Mouse (Mus musculus): ENCODE data around the gene Sncg. TPM values are rescaled to one million over a fixed set of nuclear protein-coding genes. Genes with fewer than 3 reads are reported as not detected.
"Not testable (repeated sequence)": the region's sequence is repeated elsewhere in the genome, so short reads cannot be mapped to it uniquely, and the experiment has no call there.

Sncg gene
- 37.4 and 38.2 TPM in 2 replicates for polyA plus RNA-seq (2015; fragmentation: Nextera tagmentation; extraction: Ambion mirVana)

DNA sequence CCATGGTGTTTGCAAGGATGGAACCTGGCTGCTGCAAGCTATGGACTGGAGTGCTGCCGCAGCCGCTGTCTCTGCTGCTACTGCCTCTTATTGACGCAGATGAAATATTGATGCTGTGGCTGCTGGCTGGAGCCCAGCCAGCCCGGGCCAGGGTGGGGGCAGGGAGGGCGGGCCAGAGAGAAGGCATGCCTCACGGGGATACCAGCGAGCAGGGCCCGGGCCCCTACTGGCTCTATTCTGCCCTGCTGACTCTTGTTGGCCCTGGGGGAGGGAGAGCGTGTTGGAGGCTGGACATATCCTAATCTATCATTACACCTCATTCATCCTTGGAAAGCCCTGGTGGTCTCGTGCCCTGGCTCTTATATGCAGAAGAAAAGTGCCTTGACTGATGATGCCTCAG, at the start of gene Sncg:
TSS of gene Sncg (minus strand) at position 213 of the 400 bp plus-strand sequence.
- H3K36me3 ChIP-seq, result no peaks in the 10 kb centered on the region
- H3K27ac ChIP-seq, result no peak within 1 kb of the TSS
- H3K9me3 ChIP-seq, result no peaks in the 10 kb centered on the region
- peaks cover 20% of the 10 kb centered on the region for H3K4me1 ChIP-seq (replicated peaks)
- H3K4me3 ChIP-seq (replicated peaks), result no peak within 1 kb of the TSS
- no peak within 1 kb of the TSS for H3K9ac ChIP-seq
- no peaks in the 10 kb centered on the region for H3K27me3 ChIP-seq (replicated peaks)
- no peak within 1 kb of the TSS for H3K4me2 ChIP-seq (replicated peaks)
- ATAC-seq, result peak; percentile 39; the same call in 1 of the 2 replicates
- 19% methylated on average over 10 of the region's 10 CpGs for WGBS

DNA sequence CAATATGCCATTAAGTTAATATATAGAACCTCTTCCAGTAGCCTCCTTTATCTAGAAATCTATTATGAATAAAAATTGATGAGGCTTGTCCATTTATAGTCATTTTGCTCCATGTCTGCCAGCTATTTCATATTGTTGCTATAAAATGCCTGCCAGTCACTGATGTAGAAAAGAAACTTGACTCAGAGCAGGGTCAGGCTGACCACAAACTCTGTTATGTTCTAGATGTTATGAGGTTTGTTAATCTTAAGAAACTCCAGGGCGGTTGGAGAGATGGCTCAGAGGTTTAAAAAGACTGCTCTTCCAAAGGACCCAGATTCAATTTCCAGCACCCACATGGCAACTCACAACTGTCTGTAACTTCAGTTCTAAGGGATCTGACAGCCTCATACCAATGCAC, 46.5 kb upstream of the Sncg start:
- no peaks in the 10 kb centered on the region for H3K27me3 ChIP-seq (replicated peaks)
- H3K36me3 ChIP-seq, result peaks cover 14% of the 10 kb centered on the region; the same call in 1 of the 2 replicates
- H3K9ac ChIP-seq, result no peak overlapping the region
- 100% methylated on average over 1 of the region's 1 CpGs for WGBS
- no peak overlapping the region for H3K27ac ChIP-seq
- H3K4me3 ChIP-seq (replicated peaks), result no peak overlapping the region
- no peak for ATAC-seq
- H3K4me2 ChIP-seq (replicated peaks), result no peak overlapping the region
- no peaks in the 10 kb centered on the region for H3K4me1 ChIP-seq (replicated peaks)
- no peaks in the 10 kb centered on the region for H3K9me3 ChIP-seq

DNA sequence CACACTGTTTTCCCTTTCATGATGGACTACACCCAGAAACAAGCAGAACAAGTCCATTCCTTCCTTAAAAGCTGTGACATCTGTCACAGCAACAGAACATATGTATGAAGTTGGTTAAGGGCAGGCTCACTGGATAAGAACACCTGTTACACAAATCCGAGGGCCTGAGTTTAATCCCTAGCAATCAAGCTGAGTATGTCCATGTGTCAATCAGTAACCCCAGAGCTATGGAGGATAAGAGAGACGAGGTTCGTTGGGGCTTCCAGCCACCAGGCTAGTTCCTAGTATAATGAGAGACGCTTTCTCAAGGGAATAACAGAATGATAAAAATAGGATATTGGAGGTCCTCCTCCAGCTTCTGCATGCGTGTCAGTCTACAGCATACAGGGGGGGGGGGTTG, 42.9 kb upstream of the Sncg start:
- H3K27ac ChIP-seq, result no peak overlapping the region
- ATAC-seq, result no peak
- no peak overlapping the region for H3K9ac ChIP-seq
- H3K36me3 ChIP-seq, result peaks cover 17% of the 10 kb centered on the region
- no peaks in the 10 kb centered on the region for H3K27me3 ChIP-seq (replicated peaks)
- H3K4me2 ChIP-seq (replicated peaks), result no peak overlapping the region
- H3K4me1 ChIP-seq (replicated peaks), result no peaks in the 10 kb centered on the region
- H3K9me3 ChIP-seq, result no peaks in the 10 kb centered on the region
- no peak overlapping the region for H3K4me3 ChIP-seq (replicated peaks)
- 85% methylated on average over 5 of the region's 5 CpGs for WGBS

DNA sequence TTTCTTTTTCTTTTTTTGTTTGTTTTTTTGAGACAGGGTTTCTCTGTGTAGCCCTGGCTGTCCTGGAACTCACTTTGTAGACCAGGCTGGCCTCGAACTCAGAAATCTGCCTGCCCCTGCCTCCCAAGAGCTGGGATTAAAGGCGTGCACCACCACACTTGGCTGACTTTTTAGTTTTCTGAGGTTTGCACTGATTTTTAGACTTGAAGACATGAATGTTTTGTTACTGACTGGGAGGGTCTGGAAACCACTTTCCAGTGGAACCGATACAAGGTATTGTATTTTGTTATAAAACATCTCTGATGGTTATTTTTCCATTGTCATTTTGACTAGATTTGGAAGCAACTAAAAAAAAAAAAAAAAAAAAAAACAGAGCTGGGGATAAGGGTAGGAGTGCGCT, 42.4 kb upstream of the Sncg start:
- not testable (repeated sequence) for H3K27me3 ChIP-seq (replicated peaks); H3K4me3 ChIP-seq (replicated peaks); H3K27ac ChIP-seq; H3K4me2 ChIP-seq (replicated peaks); H3K9ac ChIP-seq; H3K4me1 ChIP-seq (replicated peaks); H3K9me3 ChIP-seq; ATAC-seq
- peaks cover 17% of the 10 kb centered on the region for H3K36me3 ChIP-seq
- WGBS, result 96% methylated on average over 4 of the region's 4 CpGs

DNA sequence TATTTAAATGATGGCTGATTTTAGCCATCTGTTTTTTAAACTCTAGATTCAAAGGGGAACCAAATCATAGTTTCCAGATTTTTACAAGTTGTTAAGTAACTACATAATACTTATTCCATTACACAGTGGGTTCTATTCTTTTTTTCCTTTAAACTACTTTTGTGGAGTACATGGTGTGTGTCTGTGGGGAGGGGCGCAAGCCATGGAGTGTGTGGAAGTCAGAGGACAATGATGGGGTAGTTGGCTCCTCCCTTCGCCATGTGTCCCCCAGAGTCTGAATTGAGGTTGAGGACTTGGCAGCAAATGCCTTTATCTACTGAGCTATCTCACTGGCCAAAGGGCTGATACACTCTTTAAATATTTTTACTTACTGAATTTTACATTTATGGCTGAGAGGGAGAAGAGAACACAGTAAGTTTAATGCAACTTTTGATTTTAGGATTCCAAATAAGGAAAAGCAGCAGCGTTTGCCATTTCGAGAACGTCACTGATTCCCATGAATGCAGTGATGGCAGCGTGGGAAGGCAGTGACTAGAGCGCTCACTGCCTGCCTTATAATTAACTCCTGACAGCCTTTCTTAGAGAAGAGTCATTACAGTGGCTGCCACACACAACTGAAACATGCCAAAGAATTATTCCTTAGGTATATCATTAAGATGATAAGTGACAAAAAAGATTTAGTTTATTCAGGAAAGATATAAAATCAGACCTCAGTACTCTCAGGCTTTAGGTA, 37.7 kb upstream of the Sncg start:
- Histone ChIP-seq H3K4me2 (replicated peaks) (no peak overlapping the region), H3K9me3 (no peaks in the 10 kb centered on the region), H3K9ac (no peak overlapping the region), H3K27me3 (replicated peaks) (no peaks in the 10 kb centered on the region), H3K4me3 (replicated peaks) (no peak overlapping the region), H3K27ac (no peak overlapping the region), H3K36me3 (peaks cover 24% of the 10 kb centered on the region), H3K4me1 (replicated peaks) (no peaks in the 10 kb centered on the region)
- no peak for ATAC-seq
- WGBS, result 92% methylated on average over 7 of the region's 7 CpGs

DNA sequence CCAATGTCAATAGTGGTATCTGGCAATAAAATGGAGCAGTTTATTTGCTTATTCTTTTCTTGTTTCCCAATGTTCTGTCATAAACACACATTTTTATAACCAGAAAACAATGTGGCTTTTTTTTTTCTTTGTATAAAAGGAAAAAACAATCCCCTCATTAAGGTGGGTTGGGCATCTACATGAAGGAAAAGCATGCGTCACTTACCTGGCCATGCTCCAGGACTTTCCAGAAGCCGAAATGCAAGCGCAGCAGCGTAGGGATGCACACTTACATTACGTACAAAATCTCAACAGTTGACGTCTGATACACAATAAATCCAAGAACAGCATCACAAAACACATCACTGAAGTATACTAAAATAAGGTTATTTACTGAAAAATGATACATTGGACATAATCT, 36.1 kb upstream of the Sncg start:
- WGBS, result 92% methylated on average over 6 of the region's 6 CpGs
- Histone ChIP-seq H3K4me3 (replicated peaks) (no peak overlapping the region), H3K36me3 (peaks cover 24% of the 10 kb centered on the region), H3K27ac (no peak overlapping the region), H3K9me3 (no peaks in the 10 kb centered on the region), H3K27me3 (replicated peaks) (no peaks in the 10 kb centered on the region), H3K9ac (no peak overlapping the region), H3K4me2 (replicated peaks) (no peak overlapping the region), H3K4me1 (replicated peaks) (no peaks in the 10 kb centered on the region)
- no peak for ATAC-seq

DNA sequence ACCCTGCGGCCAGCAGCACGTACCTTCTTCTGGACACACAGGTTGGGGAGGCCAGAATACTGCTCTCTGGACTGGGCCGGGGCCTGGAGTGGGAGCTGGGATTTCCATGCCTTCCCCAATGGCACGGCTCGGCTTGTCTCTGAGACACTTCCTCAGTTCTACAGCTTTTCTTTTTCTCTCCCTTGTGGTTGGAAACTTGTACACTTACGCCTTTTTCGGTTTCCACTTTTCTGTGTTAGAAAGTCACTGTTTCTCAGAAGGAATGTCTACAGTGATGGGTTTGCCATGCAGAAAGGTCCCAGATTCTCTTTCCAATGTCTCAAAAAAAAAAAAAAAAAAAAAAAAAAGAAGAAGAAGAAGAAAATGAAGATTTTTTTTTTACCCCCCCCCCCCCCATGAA, 28.8 kb upstream of the Sncg start:
- no peaks in the 10 kb centered on the region for H3K9me3 ChIP-seq
- no peaks in the 10 kb centered on the region for H3K4me1 ChIP-seq (replicated peaks)
- peaks cover 18% of the 10 kb centered on the region; the same call in 1 of the 2 replicates for H3K36me3 ChIP-seq

DNA sequence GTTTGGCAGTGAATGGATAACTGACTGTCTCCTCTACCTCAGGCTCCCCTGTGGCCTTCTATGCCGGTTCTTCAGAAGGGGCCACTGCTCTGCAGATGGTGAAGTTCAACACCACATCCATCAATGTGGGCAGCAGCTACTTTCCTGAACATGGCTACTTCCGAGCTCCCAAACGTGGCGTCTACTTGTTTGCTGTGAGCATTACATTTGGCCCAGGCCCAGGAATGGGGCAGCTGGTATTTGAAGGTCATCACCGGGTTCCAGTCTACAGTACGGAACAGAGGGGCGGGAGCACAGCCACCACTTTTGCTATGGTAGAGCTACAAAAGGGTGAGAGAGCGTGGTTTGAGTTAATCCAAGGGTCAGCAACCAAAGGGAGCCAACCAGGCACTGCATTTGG, 28.3 kb upstream of the Sncg start:
- 77% methylated on average over 8 of the region's 8 CpGs for WGBS
- Histone ChIP-seq H3K4me1 (replicated peaks) (no peaks in the 10 kb centered on the region), H3K9me3 (no peaks in the 10 kb centered on the region), H3K27ac (no peak overlapping the region), H3K9ac (no peak overlapping the region), H3K4me2 (replicated peaks) (no peak overlapping the region), H3K36me3 (peaks cover 18% of the 10 kb centered on the region; the same call in 1 of the 2 replicates), H3K27me3 (replicated peaks) (no peaks in the 10 kb centered on the region), H3K4me3 (replicated peaks) (no peak overlapping the region)
- ATAC-seq, result no peak; the same call in 1 of the 2 replicates

More for the DNA sequence above, 28.8 kb upstream of the Sncg start:
- H3K27me3 ChIP-seq (replicated peaks), result no peaks in the 10 kb centered on the region
- no peak for ATAC-seq
- H3K27ac ChIP-seq, result no peak overlapping the region
- no peak overlapping the region for H3K4me2 ChIP-seq (replicated peaks)
- H3K4me3 ChIP-seq (replicated peaks), result no peak overlapping the region
- no peak overlapping the region for H3K9ac ChIP-seq
- WGBS, result 97% methylated on average over 7 of the region's 7 CpGs

DNA sequence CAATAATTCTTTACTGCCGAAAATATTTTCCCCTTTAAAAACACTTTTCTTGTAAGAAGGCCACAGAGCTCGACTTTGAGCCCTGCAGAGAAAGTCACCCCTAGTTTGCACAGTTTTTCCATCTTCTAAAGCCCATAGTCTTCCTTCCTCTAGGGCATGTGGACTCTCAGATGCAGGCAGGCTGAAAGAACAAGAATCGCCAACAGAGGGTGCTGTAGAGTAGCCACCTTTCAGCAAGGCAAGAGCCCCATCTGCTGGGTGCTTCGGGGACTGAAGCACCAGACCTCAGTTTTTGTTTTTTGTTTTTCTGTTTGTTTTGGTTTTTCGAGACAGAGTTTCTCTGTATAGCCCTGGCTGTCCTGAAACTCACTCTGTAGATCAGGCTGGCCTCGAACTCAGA, 26.5 kb upstream of the Sncg start:
- H3K4me3 ChIP-seq (replicated peaks), result no peak overlapping the region
- H3K9me3 ChIP-seq, result no peaks in the 10 kb centered on the region
- H3K9ac ChIP-seq, result no peak overlapping the region
- H3K27ac ChIP-seq, result no peak overlapping the region
- no peaks in the 10 kb centered on the region for H3K4me1 ChIP-seq (replicated peaks)
- H3K4me2 ChIP-seq (replicated peaks), result no peak overlapping the region
- WGBS, result 55% methylated on average over 6 of the region's 6 CpGs
- 0 out of 2 replicates have a peak, but pooled peaks cover 11% of the 10 kb centered on the region for H3K36me3 ChIP-seq
- H3K27me3 ChIP-seq (replicated peaks), result no peaks in the 10 kb centered on the region
- ATAC-seq, result no peak; the same call in 1 of the 2 replicates

DNA sequence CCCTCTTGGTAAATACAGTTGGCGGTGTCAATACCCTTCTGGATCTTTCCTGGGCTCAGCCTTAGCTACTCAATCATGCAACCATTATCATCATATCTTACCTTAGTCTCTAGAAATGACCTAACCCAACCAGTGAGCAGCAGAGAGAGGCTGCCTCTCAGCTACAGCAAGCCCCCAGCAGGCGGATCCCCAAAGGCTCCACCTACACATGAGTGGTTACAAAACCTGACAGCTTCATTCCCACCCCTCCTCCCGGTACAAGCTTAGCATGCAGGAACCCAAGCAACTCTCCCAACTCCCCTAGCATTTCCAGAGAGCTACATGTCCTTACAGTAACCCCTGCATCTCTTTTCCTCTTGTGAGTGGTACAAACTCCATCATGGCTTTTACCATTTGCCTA, 25.4 kb upstream of the Sncg start:
- H3K4me3 ChIP-seq (replicated peaks), result no peak overlapping the region
- 0 out of 2 replicates have a peak, but pooled peaks have one; percentile 24 for ATAC-seq
- WGBS, result 91% methylated on average over 3 of the region's 3 CpGs

DNA sequence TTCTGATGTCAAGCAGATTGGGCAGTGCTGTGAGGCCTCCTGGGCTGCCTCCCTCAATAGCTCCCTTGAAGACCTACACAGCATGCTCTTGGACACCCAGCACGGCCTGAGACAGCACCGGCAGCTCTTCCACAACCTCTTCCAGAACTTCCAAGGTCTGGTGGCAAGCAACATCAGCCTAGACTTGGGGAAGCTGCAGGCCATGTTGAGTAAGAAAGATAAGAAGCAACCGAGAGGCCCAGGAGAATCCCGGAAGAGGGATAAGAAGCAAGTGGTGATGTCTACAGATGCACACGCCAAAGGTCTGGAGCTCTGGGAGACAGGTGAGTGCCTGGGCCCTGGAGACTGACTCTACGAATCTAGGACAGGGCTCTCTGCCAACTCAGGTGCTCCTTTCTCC, 24.7 kb upstream of the Sncg start:
- 95% methylated on average over 6 of the region's 6 CpGs for WGBS
- H3K27ac ChIP-seq, result no peak overlapping the region
- no peaks in the 10 kb centered on the region for H3K27me3 ChIP-seq (replicated peaks)
- H3K4me1 ChIP-seq (replicated peaks), result no peaks in the 10 kb centered on the region
- 0 out of 2 replicates have a peak, but pooled peaks cover 5% of the 10 kb centered on the region for H3K36me3 ChIP-seq
- no peaks in the 10 kb centered on the region for H3K9me3 ChIP-seq
- H3K4me3 ChIP-seq (replicated peaks), result no peak overlapping the region
- no peak for ATAC-seq
- H3K4me2 ChIP-seq (replicated peaks), result no peak overlapping the region
- no peak overlapping the region for H3K9ac ChIP-seq

More for the DNA sequence above, 25.4 kb upstream of the Sncg start:
- Histone ChIP-seq H3K27me3 (replicated peaks) (no peaks in the 10 kb centered on the region), H3K9ac (no peak overlapping the region), H3K4me1 (replicated peaks) (no peaks in the 10 kb centered on the region), H3K9me3 (no peaks in the 10 kb centered on the region), H3K27ac (no peak overlapping the region), H3K36me3 (0 out of 2 replicates have a peak, but pooled peaks cover 8% of the 10 kb centered on the region), H3K4me2 (replicated peaks) (no peak overlapping the region)

DNA sequence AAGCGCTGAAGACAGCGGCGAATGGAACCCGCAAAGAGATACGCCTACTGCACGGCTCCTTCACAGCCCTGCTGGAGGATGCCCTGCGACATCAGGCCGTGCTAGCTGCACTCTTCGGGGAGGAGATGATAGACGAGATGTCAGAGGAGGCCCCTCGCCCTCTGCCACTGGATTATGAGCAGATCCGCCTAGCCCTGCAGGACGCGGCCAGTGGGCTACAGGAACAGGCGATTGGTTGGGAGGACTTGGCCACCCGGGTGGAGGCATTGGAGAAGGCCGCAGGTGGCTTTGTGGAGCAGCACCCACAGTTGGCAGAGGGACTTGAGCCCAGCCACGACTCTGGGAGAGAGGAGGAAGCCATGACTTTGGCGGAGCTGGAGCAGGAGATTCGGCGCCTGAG, 24.3 kb upstream of the Sncg start:
- Histone ChIP-seq H3K4me1 (replicated peaks) (no peaks in the 10 kb centered on the region), H3K9ac (no peak overlapping the region), H3K4me3 (replicated peaks) (no peak overlapping the region), H3K9me3 (no peaks in the 10 kb centered on the region), H3K27ac (no peak overlapping the region), H3K4me2 (replicated peaks) (no peak overlapping the region), H3K27me3 (replicated peaks) (no peaks in the 10 kb centered on the region), H3K36me3 (0 out of 2 replicates have a peak, but pooled peaks cover 5% of the 10 kb centered on the region)
- WGBS, result 88% methylated on average over 21 of the region's 21 CpGs
- ATAC-seq, result no peak

DNA sequence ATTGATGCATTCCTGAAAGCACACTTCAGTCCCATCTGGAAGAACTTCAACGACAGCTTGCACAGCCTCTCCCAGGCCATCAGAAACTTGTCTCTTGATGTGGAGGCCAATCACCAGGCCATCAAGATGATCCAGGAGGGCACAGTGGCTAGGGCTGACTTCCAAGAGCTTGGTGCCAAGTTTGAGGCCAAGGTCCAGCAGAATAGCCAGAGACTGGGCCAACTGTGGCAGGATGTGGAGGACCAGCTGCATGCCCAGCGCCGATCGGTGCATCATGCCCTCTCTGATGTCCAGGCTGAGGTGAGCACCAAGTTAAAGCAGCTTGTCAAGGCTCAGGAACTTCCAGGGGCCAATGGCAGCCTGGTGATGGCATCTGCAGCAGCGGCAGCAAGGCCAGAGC, 23.3 kb upstream of the Sncg start:
- WGBS, result 93% methylated on average over 5 of the region's 5 CpGs

More for the DNA sequence above, 23.3 kb upstream of the Sncg start:
- ATAC-seq, result no peak
- Histone ChIP-seq H3K27me3 (replicated peaks) (no peaks in the 10 kb centered on the region), H3K36me3 (0 out of 2 replicates have a peak, but pooled peaks cover 5% of the 10 kb centered on the region), H3K9me3 (no peaks in the 10 kb centered on the region), H3K27ac (no peak overlapping the region), H3K9ac (no peak overlapping the region), H3K4me1 (replicated peaks) (no peaks in the 10 kb centered on the region), H3K4me3 (replicated peaks) (no peak overlapping the region), H3K4me2 (replicated peaks) (no peak overlapping the region)

Measured in intestine, embryonic 15.5 days (tissue).